Mouse (Mus musculus): ENCODE results near the gene Olfr152. TPM values are rescaled to one million over a fixed set of nuclear protein-coding genes. Genes with fewer than 3 reads are reported as not detected.

Gene Olfr152
- not detected in 2 replicates for polyA plus RNA-seq (2016; fragmentation: Nextera tagmentation; extraction: Ambion mirVana)

DNA sequence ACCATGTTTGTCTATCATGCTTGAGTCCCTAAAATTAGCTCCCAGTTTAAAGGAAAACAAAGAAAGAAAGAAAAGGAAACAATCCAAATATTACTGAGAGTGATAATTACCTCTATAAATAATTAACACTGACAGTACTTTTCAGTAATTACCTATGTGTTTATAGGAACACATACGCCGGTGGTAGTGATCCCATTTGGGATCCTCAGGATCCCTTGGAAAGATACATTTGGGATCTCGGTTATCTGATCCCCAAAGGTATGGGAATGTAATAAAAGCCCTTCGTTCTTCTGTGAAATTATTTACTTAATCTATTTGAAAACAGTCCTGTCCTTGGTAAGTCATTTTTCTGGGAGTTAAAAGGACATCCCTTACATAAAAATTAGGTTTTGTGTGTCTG is at the start of gene Olfr152:
Gene Olfr152 (plus strand): TSS at position 301 of the 400 bp plus-strand sequence.
- Histone ChIP-seq H3K27ac (no peak within 1 kb of the TSS), H3K4me3 (no peak within 1 kb of the TSS), H3K27me3 (no peaks in the 10 kb centered on the region), H3K4me1 (no peaks in the 10 kb centered on the region), H3K4me2 (replicated peaks) (no peak within 1 kb of the TSS), H3K9ac (no peak within 1 kb of the TSS), H3K9me3 (replicated peaks) (no peaks in the 10 kb centered on the region), H3K36me3 (no peaks in the 10 kb centered on the region)
- WGBS = 79% methylated on average over 4 of the region's 4 CpGs
- ATAC-seq (ENCODE audit: low FRiP score) = no peak

DNA sequence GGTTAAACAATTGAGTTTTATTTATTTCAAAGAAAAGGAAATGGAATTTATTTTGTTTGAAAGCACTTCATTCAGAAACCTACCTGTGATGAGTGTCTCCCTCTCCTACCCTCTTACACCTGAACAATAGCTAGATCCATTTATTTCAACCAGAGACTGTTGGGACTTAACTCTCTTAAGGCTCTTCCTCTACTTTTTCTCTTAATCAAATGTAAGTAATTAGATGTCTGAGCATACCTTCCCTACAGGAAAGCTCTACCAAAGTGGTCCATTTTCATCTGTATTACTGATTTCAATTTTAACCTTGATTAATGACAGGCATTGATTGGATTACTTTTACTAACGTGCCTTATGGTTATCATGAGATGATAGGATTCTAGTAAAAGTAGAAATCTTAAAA is 39.4 kb upstream of the Olfr152 start, which contains the start of gene Olfr1138:
Gene Olfr1138 (minus strand): TSS at position 101 of the 400 bp plus-strand sequence.
- H3K27me3 ChIP-seq = no peaks in the 10 kb centered on the region
- H3K4me2 ChIP-seq (replicated peaks) = no peak within 1 kb of the TSS
- H3K9ac ChIP-seq = no peak within 1 kb of the TSS
- no peaks in the 10 kb centered on the region for H3K36me3 ChIP-seq
- no peak for ATAC-seq (ENCODE audit: low FRiP score)
- H3K9me3 ChIP-seq (replicated peaks) = no peaks in the 10 kb centered on the region
- no peak within 1 kb of the TSS for H3K4me3 ChIP-seq
- no peaks in the 10 kb centered on the region for H3K4me1 ChIP-seq
- WGBS = 73% methylated on average over 1 of the region's 1 CpGs
- no peak within 1 kb of the TSS for H3K27ac ChIP-seq

DNA sequence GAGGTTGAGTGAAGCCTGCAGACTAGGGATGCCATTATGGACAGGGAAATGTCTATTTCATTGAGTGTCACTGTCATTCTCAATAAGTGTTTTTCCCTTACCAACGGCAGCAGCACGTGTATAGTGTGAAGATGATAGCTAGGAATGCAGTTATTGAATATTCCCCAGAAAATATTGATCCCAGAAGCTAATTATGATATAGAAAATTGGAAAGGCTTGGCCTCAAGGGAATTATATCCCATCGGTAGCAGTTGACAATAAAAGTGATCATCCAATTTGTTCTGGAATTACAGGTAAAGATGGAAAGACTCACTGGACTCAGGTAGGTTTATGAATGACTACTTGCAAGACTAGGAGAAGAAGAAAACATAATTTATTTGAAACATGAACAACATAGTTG is 35.8 kb upstream of the Olfr152 start, which contains the start of gene Olfr1140:
Gene Olfr1140 (plus strand): TSS at position 301 of the 400 bp plus-strand sequence.
- no peaks in the 10 kb centered on the region for H3K9me3 ChIP-seq (replicated peaks)
- no peak within 1 kb of the TSS for H3K27ac ChIP-seq
- no peaks in the 10 kb centered on the region for H3K36me3 ChIP-seq

DNA sequence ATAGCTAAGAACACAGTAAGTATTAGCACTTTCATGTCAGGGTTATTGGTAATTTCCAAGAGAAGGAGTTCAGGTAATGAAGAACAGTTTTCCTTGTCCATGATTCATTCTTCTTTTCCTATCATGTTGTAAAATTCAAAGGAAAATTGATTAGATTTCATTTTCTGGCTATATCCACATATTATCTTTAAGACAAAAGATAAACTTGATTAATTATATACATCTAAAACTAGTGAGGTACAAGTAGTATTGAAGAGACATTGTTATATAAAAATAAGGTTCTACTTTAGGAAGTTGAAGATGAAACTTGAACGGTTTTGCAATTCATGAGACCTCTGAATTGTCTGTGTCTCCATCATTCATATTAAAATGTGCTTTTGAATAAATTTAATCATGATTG is 25.4 kb upstream of the Olfr152 start, which contains the start of gene Olfr1141:
Gene Olfr1141 (minus strand): TSS at position 101 of the 400 bp plus-strand sequence.
- Histone ChIP-seq H3K27me3 (no peaks in the 10 kb centered on the region), H3K9ac (no peak within 1 kb of the TSS), H3K4me1 (no peaks in the 10 kb centered on the region), H3K9me3 (replicated peaks) (no peaks in the 10 kb centered on the region), H3K4me3 (no peak within 1 kb of the TSS), H3K4me2 (replicated peaks) (no peak within 1 kb of the TSS), H3K27ac (no peak within 1 kb of the TSS), H3K36me3 (no peaks in the 10 kb centered on the region)
- 81% methylated on average over 1 of the region's 1 CpGs for WGBS
- no peak for ATAC-seq (ENCODE audit: low FRiP score)

More for the DNA sequence above, 35.8 kb upstream of the Olfr152 start, which contains the start of gene Olfr1140:
- H3K27me3 ChIP-seq = no peaks in the 10 kb centered on the region
- 83% methylated on average over 3 of the region's 3 CpGs for WGBS
- ATAC-seq (ENCODE audit: low FRiP score) = no peak
- H3K4me2 ChIP-seq (replicated peaks) = no peak within 1 kb of the TSS
- H3K4me3 ChIP-seq = no peak within 1 kb of the TSS
- no peaks in the 10 kb centered on the region for H3K4me1 ChIP-seq
- no peak within 1 kb of the TSS for H3K9ac ChIP-seq

DNA sequence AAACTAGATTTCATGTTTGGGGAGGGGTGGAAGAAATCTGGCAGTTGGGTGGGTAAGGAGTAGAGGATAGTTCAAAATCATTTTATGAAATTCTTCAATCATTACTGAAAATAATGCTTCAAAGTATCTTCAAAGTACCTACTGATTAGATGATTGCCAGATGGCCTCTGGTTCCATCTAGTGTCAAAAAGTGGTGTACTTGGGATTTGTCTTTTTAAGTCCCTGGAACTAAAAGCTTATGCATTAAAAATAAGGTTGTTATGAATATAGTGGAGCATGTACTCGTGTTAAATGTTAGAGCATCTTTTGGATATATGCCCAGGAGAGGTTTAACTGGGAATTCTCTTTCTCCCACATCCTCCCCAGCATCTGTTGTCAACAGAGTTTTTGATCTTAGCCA is 3.1 kb upstream of the Olfr152 start:
- no peak overlapping the region for H3K9ac ChIP-seq
- no peaks in the 10 kb centered on the region for H3K9me3 ChIP-seq (replicated peaks)
- H3K27ac ChIP-seq = no peak overlapping the region
- no peak overlapping the region for H3K4me2 ChIP-seq (replicated peaks)
- no peaks in the 10 kb centered on the region for H3K4me1 ChIP-seq
- H3K27me3 ChIP-seq = no peaks in the 10 kb centered on the region
- no peak overlapping the region for H3K4me3 ChIP-seq
- H3K36me3 ChIP-seq = no peaks in the 10 kb centered on the region
- no peak for ATAC-seq (ENCODE audit: low FRiP score)
- WGBS = 69% methylated on average over 1 of the region's 1 CpGs

DNA sequence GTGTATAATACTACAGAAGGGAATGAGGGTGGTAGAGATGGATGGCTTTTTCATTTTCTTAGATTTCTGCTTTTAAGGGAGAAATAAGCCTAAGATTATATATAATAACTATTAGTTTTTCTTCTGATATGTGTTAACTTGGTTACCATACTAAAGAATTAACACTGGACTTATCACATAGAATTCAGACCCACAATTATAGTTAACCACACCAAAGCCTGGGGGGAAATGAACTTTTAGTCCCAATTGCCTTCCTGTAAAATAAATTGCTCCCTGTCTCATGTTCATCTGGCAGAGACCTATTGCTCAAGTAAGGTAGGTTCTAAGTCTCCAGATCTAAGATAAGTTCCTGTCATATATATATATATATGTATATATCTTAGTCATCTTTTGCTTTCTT is 21.0 kb downstream of the Olfr152 start, which contains the start of gene Olfr1143:
Gene Olfr1143 (plus strand): TSS at position 301 of the 400 bp plus-strand sequence.
- H3K27ac ChIP-seq = no peak within 1 kb of the TSS
- no peaks in the 10 kb centered on the region for H3K36me3 ChIP-seq
- H3K4me2 ChIP-seq (replicated peaks) = no peak within 1 kb of the TSS
- no peak within 1 kb of the TSS for H3K4me3 ChIP-seq
- H3K9me3 ChIP-seq (replicated peaks) = no peaks in the 10 kb centered on the region
- no peak within 1 kb of the TSS for H3K9ac ChIP-seq
- H3K4me1 ChIP-seq = no peaks in the 10 kb centered on the region
- no peaks in the 10 kb centered on the region for H3K27me3 ChIP-seq
- ATAC-seq (ENCODE audit: low FRiP score) = no peak

DNA sequence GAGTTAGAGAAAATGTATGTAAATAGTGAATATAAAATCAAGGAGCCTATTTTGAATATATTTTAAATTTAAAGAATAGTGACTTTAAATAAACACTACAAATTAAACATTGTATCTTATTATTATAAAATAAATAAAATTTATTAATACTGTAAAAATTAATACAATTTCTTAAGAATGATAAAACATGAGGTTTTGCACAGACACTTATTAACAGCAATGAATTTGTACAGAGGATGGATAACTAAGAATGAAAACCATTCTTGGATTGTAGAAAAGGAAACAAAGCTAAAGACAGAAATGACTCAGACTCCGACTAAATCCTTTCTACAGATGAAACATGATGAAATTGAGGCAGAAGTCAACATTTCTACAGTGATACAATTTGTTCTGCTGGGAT is 30.2 kb downstream of the Olfr152 start, which contains the start of gene Olfr1145:
Gene Olfr1145 (plus strand): TSS at position 301 of the 400 bp plus-strand sequence.
- Histone ChIP-seq H3K36me3 (no peaks in the 10 kb centered on the region), H3K27me3 (no peaks in the 10 kb centered on the region), H3K9ac (no peak within 1 kb of the TSS), H3K4me1 (no peaks in the 10 kb centered on the region), H3K4me3 (no peak within 1 kb of the TSS), H3K4me2 (replicated peaks) (no peak within 1 kb of the TSS), H3K9me3 (replicated peaks) (no peaks in the 10 kb centered on the region), H3K27ac (no peak within 1 kb of the TSS)
- 74% methylated on average over 1 of the region's 1 CpGs for WGBS
- ATAC-seq (ENCODE audit: low FRiP score) = no peak

DNA sequence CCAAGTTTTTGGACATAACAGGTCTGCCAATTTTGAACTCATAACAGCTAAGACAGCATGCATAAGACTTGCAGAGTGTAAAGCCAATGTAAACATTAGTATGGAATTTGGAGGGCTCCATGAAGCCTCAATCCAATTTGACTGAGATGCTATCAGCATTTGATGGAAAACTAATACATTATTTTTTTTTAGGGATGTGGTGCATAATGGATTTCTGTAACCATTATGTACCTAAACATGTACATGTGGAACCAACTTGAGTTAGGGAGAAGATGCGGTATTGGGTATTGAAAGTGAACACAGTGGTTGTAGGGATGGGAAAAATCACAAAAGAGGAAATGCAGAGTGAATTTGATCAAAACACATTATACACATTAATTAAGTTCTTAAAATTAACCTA is 51.0 kb downstream of the Olfr152 start, which contains the start of gene Olfr1148:
Gene Olfr1148 (plus strand): TSS at position 301 of the 400 bp plus-strand sequence.
- H3K36me3 ChIP-seq = no peaks in the 10 kb centered on the region
- 92% methylated on average over 1 of the region's 1 CpGs for WGBS
- no peak for ATAC-seq (ENCODE audit: low FRiP score)
- no peaks in the 10 kb centered on the region for H3K9me3 ChIP-seq (replicated peaks)
- H3K27me3 ChIP-seq = no peaks in the 10 kb centered on the region
- H3K9ac ChIP-seq = no peak within 1 kb of the TSS
- no peak within 1 kb of the TSS for H3K4me3 ChIP-seq
- no peak within 1 kb of the TSS for H3K4me2 ChIP-seq (replicated peaks)
- H3K4me1 ChIP-seq = no peaks in the 10 kb centered on the region
- no peak within 1 kb of the TSS for H3K27ac ChIP-seq

Other genes with a start within 250 kb of the Olfr152 start
- not detected in 2 replicates for gene Olfr153, start 247.7 kb upstream of the Olfr152 start, polyA plus RNA-seq (2016; fragmentation: Nextera tagmentation; extraction: Ambion mirVana)
- gene Olfr1128, start 233.9 kb upstream of the Olfr152 start, polyA plus RNA-seq (2016; fragmentation: Nextera tagmentation; extraction: Ambion mirVana) = not detected in 2 replicates
- gene Olfr1129, start 205.6 kb upstream of the Olfr152 start, polyA plus RNA-seq (2016; fragmentation: Nextera tagmentation; extraction: Ambion mirVana) = not detected in 2 replicates
- not detected in 2 replicates for gene Olfr1130, start 173.3 kb upstream of the Olfr152 start, polyA plus RNA-seq (2016; fragmentation: Nextera tagmentation; extraction: Ambion mirVana)
- gene Olfr1131, start 152.4 kb upstream of the Olfr152 start, polyA plus RNA-seq (2016; fragmentation: Nextera tagmentation; extraction: Ambion mirVana) = not detected in 2 replicates
- gene Olfr1132, start 141.9 kb upstream of the Olfr152 start, polyA plus RNA-seq (2016; fragmentation: Nextera tagmentation; extraction: Ambion mirVana) = not detected in 2 replicates
- gene Olfr1133, start 132.1 kb upstream of the Olfr152 start, polyA plus RNA-seq (2016; fragmentation: Nextera tagmentation; extraction: Ambion mirVana) = not detected in 2 replicates
- not detected in 2 replicates for gene Olfr1134, start 121.0 kb upstream of the Olfr152 start, polyA plus RNA-seq (2016; fragmentation: Nextera tagmentation; extraction: Ambion mirVana)
- not detected in 2 replicates for gene Olfr1135, start 105.8 kb upstream of the Olfr152 start, polyA plus RNA-seq (2016; fragmentation: Nextera tagmentation; extraction: Ambion mirVana)
- gene Olfr1136, start 85.5 kb upstream of the Olfr152 start, polyA plus RNA-seq (2016; fragmentation: Nextera tagmentation; extraction: Ambion mirVana) = not detected in 2 replicates
- not detected in 2 replicates for gene Olfr1137, start 66.3 kb upstream of the Olfr152 start, polyA plus RNA-seq (2016; fragmentation: Nextera tagmentation; extraction: Ambion mirVana)
- gene Olfr1138, start 39.5 kb upstream of the Olfr152 start, polyA plus RNA-seq (2016; fragmentation: Nextera tagmentation; extraction: Ambion mirVana) = not detected in 2 replicates
- not detected in 2 replicates for gene Olfr1140, start 35.7 kb upstream of the Olfr152 start, polyA plus RNA-seq (2016; fragmentation: Nextera tagmentation; extraction: Ambion mirVana)
- not detected in 2 replicates for gene Olfr1141, start 25.5 kb upstream of the Olfr152 start, polyA plus RNA-seq (2016; fragmentation: Nextera tagmentation; extraction: Ambion mirVana)
- not detected in 2 replicates for gene Olfr1143, start 21.1 kb downstream of the Olfr152 start, polyA plus RNA-seq (2016; fragmentation: Nextera tagmentation; extraction: Ambion mirVana)
- not detected in 2 replicates for gene Olfr1145, start 30.3 kb downstream of the Olfr152 start, polyA plus RNA-seq (2016; fragmentation: Nextera tagmentation; extraction: Ambion mirVana)
- gene Olfr1148, start 51.0 kb downstream of the Olfr152 start, polyA plus RNA-seq (2016; fragmentation: Nextera tagmentation; extraction: Ambion mirVana) = not detected in 2 replicates
- gene Olfr1150-ps1, start 64.5 kb downstream of the Olfr152 start, polyA plus RNA-seq (2016; fragmentation: Nextera tagmentation; extraction: Ambion mirVana) = not detected in 2 replicates
- not detected in 2 replicates for gene Olfr1151, start 76.4 kb downstream of the Olfr152 start, polyA plus RNA-seq (2016; fragmentation: Nextera tagmentation; extraction: Ambion mirVana)
- not detected in 2 replicates for gene Olfr1152, start 87.0 kb downstream of the Olfr152 start, polyA plus RNA-seq (2016; fragmentation: Nextera tagmentation; extraction: Ambion mirVana)
- not detected in 2 replicates for gene Olfr1153, start 115.5 kb downstream of the Olfr152 start, polyA plus RNA-seq (2016; fragmentation: Nextera tagmentation; extraction: Ambion mirVana)
- gene Olfr1154, start 125.7 kb downstream of the Olfr152 start, polyA plus RNA-seq (2016; fragmentation: Nextera tagmentation; extraction: Ambion mirVana) = not detected in 2 replicates
- not detected in 2 replicates for gene Olfr1155, start 165.7 kb downstream of the Olfr152 start, polyA plus RNA-seq (2016; fragmentation: Nextera tagmentation; extraction: Ambion mirVana)
- gene Olfr1156, start 173.6 kb downstream of the Olfr152 start, polyA plus RNA-seq (2016; fragmentation: Nextera tagmentation; extraction: Ambion mirVana) = not detected in 2 replicates
- not detected in 2 replicates for gene Olfr1157, start 188.8 kb downstream of the Olfr152 start, polyA plus RNA-seq (2016; fragmentation: Nextera tagmentation; extraction: Ambion mirVana)
- not detected in 2 replicates for gene Olfr74, start 195.2 kb downstream of the Olfr152 start, polyA plus RNA-seq (2016; fragmentation: Nextera tagmentation; extraction: Ambion mirVana)
- not detected in 2 replicates for gene Olfr1158, start 210.6 kb downstream of the Olfr152 start, polyA plus RNA-seq (2016; fragmentation: Nextera tagmentation; extraction: Ambion mirVana)
- not detected in 2 replicates for gene Olfr1160, start 228.8 kb downstream of the Olfr152 start, polyA plus RNA-seq (2016; fragmentation: Nextera tagmentation; extraction: Ambion mirVana)
- not detected in 2 replicates for gene Olfr1161, start 243.3 kb downstream of the Olfr152 start, polyA plus RNA-seq (2016; fragmentation: Nextera tagmentation; extraction: Ambion mirVana)